Mouse (Mus musculus) embryonic fibroblast, embryonic 13.5 days (primary cell): ENCODE data around the gene Msi2.

Source experiments
- CTCF ChIP-seq: IDR thresholded peaks from 2 replicates; pipeline ENCODE4 v1.5.1; 2011; ENCODE audit warnings: mild to moderate bottlenecking, control low read depth, low read length, moderate library complexity, borderline replicate concordance; ENCODE audit not compliant: insufficient read depth
- POLR2A ChIP-seq: IDR thresholded peaks from 2 replicates; pipeline ENCODE4 v1.6.1; 2011; ENCODE audit warnings: low read depth, mild to moderate bottlenecking, control low read depth, low read length, moderate library complexity

GRCm38 (mm10) chr11:88443291-88443690 lies 275.0 kb downstream of the Msi2 start:
- TF ChIP-seq CTCF: no peak
- TF ChIP-seq POLR2A: no peak
